Comparison of ENCODE assay signal across 9 mouse cellular contexts in the genomic region with DNA sequence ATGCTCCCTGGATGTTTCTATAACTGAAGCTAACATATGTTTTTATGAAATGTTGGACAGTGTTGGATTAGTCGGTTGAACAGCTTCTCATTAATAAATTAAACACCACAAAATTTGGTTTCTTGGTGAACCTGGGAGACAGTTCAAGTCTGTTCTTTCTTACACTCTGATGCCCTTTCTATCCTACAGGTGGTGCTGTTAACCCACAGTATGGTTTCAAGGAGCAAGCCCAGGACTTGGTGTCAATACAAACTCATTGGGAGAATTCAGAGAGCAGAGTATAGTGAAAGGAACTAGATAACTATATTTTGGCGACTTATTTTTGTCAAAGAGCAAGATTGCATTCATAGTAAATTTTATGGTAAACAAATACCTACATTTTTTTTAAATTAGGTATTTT.
DNase-seq lines count a peak whose midpoint lies in the region; ATAC-seq lines count a peak whose summit lies in the region.
"Had no signal": no experiment of that assay in that cellular context is flagged by ENCODE, and none has a peak within 500 bp of the region (broad histone marks: within the 10 kb centered on the region; RNA-seq: fewer than 3 reads in every experiment).

No protein-coding gene starts in this region.

- H3K4me3 ChIP-seq in forebrain, embryonic 14.5 days (ENCODE audit: low read depth, low read length), result no peak overlapping the region
- H3K4me3 ChIP-seq: embryonic facial prominence, embryonic 15.5 days had no signal

- peak; percentile 44; the same call in 1 of the 2 replicates for ATAC-seq in forebrain, embryonic 14.5 days

- H3K9me3 ChIP-seq in forebrain, embryonic 14.5 days (replicated peaks; ENCODE audit: control insufficient read depth, low read length), result no peaks in the 10 kb centered on the region
- H3K9me3 ChIP-seq: embryonic facial prominence, embryonic 15.5 days had no signal

- H3K36me3 ChIP-seq in forebrain, embryonic 14.5 days (ENCODE audit: control insufficient read depth, insufficient read depth, low read length), result no peaks in the 10 kb centered on the region
- H3K36me3 ChIP-seq: embryonic facial prominence, embryonic 15.5 days had no signal

- DNase-seq in layer of hippocampus, adult 9-10 months (ENCODE audit: low spot score), result peak; percentile 6
- no peak for DNase-seq in layer of hippocampus, adult 8-10 months (ENCODE audit: low spot score in 2 of 2)
- DNase-seq in NIH3T3 (ENCODE audit: low read depth), result peak; percentile 7
- peak; percentile 39 for DNase-seq in forebrain, embryonic 14.5 days (ENCODE audit: low spot score)
- DNase-seq in naive thymus-derived CD4-positive, alpha-beta T cell, adult 2 months (ENCODE audit: low read depth), result peak; percentile 15
- DNase-seq in cerebellum, postnatal 4 days (ENCODE audit: low spot score in 2 of 2), result no peak
- DNase-seq in thymus, postnatal 25 days, result no peak
- DNase-seq in cerebellum, adult 8-10 months, result no peak

- no peaks in the 10 kb centered on the region for H3K27me3 ChIP-seq in forebrain, embryonic 14.5 days (replicated peaks; ENCODE audit: control insufficient read depth, insufficient read depth, low read length)
- H3K27me3 ChIP-seq: embryonic facial prominence, embryonic 15.5 days had no signal

- 33% methylated on average over 2 of the region's 2 CpGs for WGBS in forebrain, embryonic 14.5 days

- no peak overlapping the region for H3K9ac ChIP-seq in forebrain, embryonic 14.5 days (ENCODE audit: low read length)
- H3K9ac ChIP-seq: embryonic facial prominence, embryonic 15.5 days had no signal

- H3K27ac ChIP-seq in forebrain, embryonic 14.5 days (ENCODE audit: low read depth, low read length), result no peak overlapping the region
- H3K27ac ChIP-seq: embryonic facial prominence, embryonic 15.5 days had no signal

- no peak overlapping the region for H3K4me2 ChIP-seq in forebrain, embryonic 14.5 days (ENCODE audit: low read length)
- H3K4me2 ChIP-seq: embryonic facial prominence, embryonic 15.5 days had no signal

- H3K4me1 ChIP-seq in forebrain, embryonic 14.5 days (ENCODE audit: control insufficient read depth, insufficient read depth, low read length), result no peaks in the 10 kb centered on the region
- H3K4me1 ChIP-seq: embryonic facial prominence, embryonic 15.5 days had no signal

Comparison
In these comparisons a context has a peak if more than half of its experiments do, and no peak if none do; other contexts are left out.
1. DNase-seq: peak in layer of hippocampus, adult 9-10 months (single experiment), NIH3T3 (single experiment), forebrain, embryonic 14.5 days (single experiment) and naive thymus-derived CD4-positive, alpha-beta T cell, adult 2 months (single experiment); none in layer of hippocampus, adult 8-10 months (0 of 2), cerebellum, postnatal 4 days (0 of 2), thymus, postnatal 25 days (single experiment) and cerebellum, adult 8-10 months (single experiment).